In genomic region chr11:62200901-62201512, GRCm38 (mm10) we compare ENCODE assay signal across 22 mouse cellular contexts.
"Had no signal": no experiment of that assay in that cellular context is flagged by ENCODE, and none has a peak within 500 bp of the region (broad histone marks: within the 10 kb centered on the region; RNA-seq: fewer than 3 reads in every experiment).

No protein-coding gene starts in this region.

- H3K9ac ChIP-seq: limb, embryonic 12.5 days; limb, embryonic 15.5 days; liver, embryonic 14.5 days; liver, postnatal 0 days; midbrain, embryonic 12.5 days; midbrain, embryonic 15.5 days; neural tube, embryonic 12.5 days; neural tube, embryonic 15.5 days had no signal

- H3K4me2 ChIP-seq: limb, embryonic 12.5 days; limb, embryonic 15.5 days; liver, embryonic 11.5 days; midbrain, embryonic 12.5 days; midbrain, embryonic 15.5 days; neural tube, embryonic 12.5 days; neural tube, embryonic 15.5 days had no signal

- H3K4me1 ChIP-seq: midbrain, embryonic 12.5 days; midbrain, embryonic 15.5 days; neural tube, embryonic 12.5 days; neural tube, embryonic 15.5 days had no signal

- H3K4me3 ChIP-seq: limb, embryonic 12.5 days; limb, embryonic 15.5 days; midbrain, embryonic 12.5 days; midbrain, embryonic 15.5 days; neural tube, embryonic 12.5 days; neural tube, embryonic 15.5 days had no signal

- H3K27me3 ChIP-seq: limb, embryonic 12.5 days; limb, embryonic 15.5 days; midbrain, embryonic 12.5 days; midbrain, embryonic 15.5 days; neural tube, embryonic 12.5 days; neural tube, embryonic 15.5 days had no signal

- ATAC-seq: liver, postnatal 0 days; midbrain, embryonic 15.5 days had no signal

- DNase-seq: kidney, adult 9 months; kidney, postnatal 14 days; kidney, postnatal 4 days; left cerebral cortex, postnatal 4 days; liver, postnatal 0 days; lung, postnatal 14 days; right cerebral cortex, adult 18-20 months; right cerebral cortex, postnatal 14 days; right cerebral cortex, postnatal 4 days; thymus, adult 2 months; thymus, postnatal 14 days; thymus, postnatal 4 days had no signal

- H3K36me3 ChIP-seq: limb, embryonic 15.5 days; midbrain, embryonic 15.5 days; neural tube, embryonic 12.5 days; neural tube, embryonic 15.5 days had no signal

- H3K9me3 ChIP-seq: limb, embryonic 12.5 days; limb, embryonic 15.5 days; midbrain, embryonic 12.5 days; midbrain, embryonic 15.5 days; neural tube, embryonic 12.5 days; neural tube, embryonic 15.5 days had no signal

- H3K27ac ChIP-seq: limb, embryonic 12.5 days; limb, embryonic 15.5 days; liver, embryonic 14.5 days; macrophage; midbrain, embryonic 12.5 days; midbrain, embryonic 15.5 days; neural tube, embryonic 12.5 days; neural tube, embryonic 15.5 days; stomach, postnatal 0 days had no signal
